Mouse (Mus musculus) cortical plate, adult 2 months (tissue): ENCODE data around the gene Nr1i3. TPM values are rescaled to one million over a fixed set of nuclear protein-coding genes. Genes with fewer than 3 reads are reported as not detected.

Source experiments
- H3K27ac ChIP-seq: fragments of 200-500 bp; 2 replicates; pipeline ENCODE4 v1.5.1; 2012; ENCODE audit warnings: low read length, control low read depth, inconsistent platforms; ENCODE audit not compliant: insufficient read depth
- H3K4me1 ChIP-seq: fragments of 200-500 bp; 2 replicates; pipeline ENCODE4 v1.6.1; 2011; ENCODE audit warnings: low read length; ENCODE audit not compliant: control insufficient read depth, insufficient read depth
- H3K4me3 ChIP-seq: fragments of 200-500 bp; 2 replicates; pipeline ENCODE4 v1.5.1; 2011; ENCODE audit warnings: mild to moderate bottlenecking, low read length, control low read depth; ENCODE audit not compliant: insufficient read depth
- CTCF ChIP-seq: fragments of 200-500 bp; IDR thresholded peaks from 2 replicates; pipeline ENCODE4 v1.5.1; 2011; ENCODE audit warnings: mild to moderate bottlenecking, control low read depth, low read length; ENCODE audit not compliant: insufficient read depth; ENCODE audit errors: extremely low read depth
- POLR2A ChIP-seq: fragments of 200-500 bp; IDR thresholded peaks from 2 replicates; pipeline ENCODE4 v1.6.1; 2011; ENCODE audit warnings: mild to moderate bottlenecking, low read length, control low read depth; ENCODE audit not compliant: insufficient read depth; ENCODE audit errors: extremely low read depth
- polyA plus RNA-seq: library from polyadenylated mRNA; depleted of rRNA; stranded (reverse); fragments of >200 nt; gene quantifications from 2 replicates; pipeline ENCODE4 v1.2.3, GENCODE M21; 2012; rRNA removed

The Nr1i3 gene
- 0.11 and 0.15 TPM in 2 replicates for polyA plus RNA-seq

- Histone ChIP-seq H3K4me3 (no peak within 1 kb of the TSS), H3K27ac (no peak within 1 kb of the TSS), H3K4me1 (no peaks in the 10 kb centered on the region)
- TF ChIP-seq POLR2A (no peak), CTCF (no peak)
Measured at GRCm38 (mm10) chr1:171213801-171214496, at the start of gene Nr1i3. Nr1i3 (plus strand) TSS chr1:171213970.

GRCm38 (mm10) chr1:171164258-171164657 is 49.5 kb upstream of the Nr1i3 start:
- no peaks in the 10 kb centered on the region for H3K4me1 ChIP-seq
- TF ChIP-seq POLR2A (no peak), CTCF (peak; percentile 21; the same call in 1 of the 2 replicates)
- H3K27ac ChIP-seq = no peak overlapping the region
- no peak overlapping the region for H3K4me3 ChIP-seq

- H3K27ac ChIP-seq = no peak overlapping the region
- no peak for TF ChIP-seq POLR2A
- TF ChIP-seq CTCF = no peak
Measured at GRCm38 (mm10) chr1:171165629-171166345, 48.0 kb upstream of the Nr1i3 start.

GRCm38 (mm10) chr1:171168906-171169305 is 44.9 kb upstream of the Nr1i3 start:
- no peak for TF ChIP-seq CTCF
- TF ChIP-seq POLR2A = no peak
- H3K4me1 ChIP-seq = no peaks in the 10 kb centered on the region
- no peak overlapping the region for H3K4me3 ChIP-seq
- H3K27ac ChIP-seq = no peak overlapping the region

More at GRCm38 (mm10) chr1:171165629-171166345, 48.0 kb upstream of the Nr1i3 start:
- H3K4me1 ChIP-seq = no peaks in the 10 kb centered on the region
- H3K4me3 ChIP-seq = no peak overlapping the region

GRCm38 (mm10) chr1:171169913-171170312 is 43.9 kb upstream of the Nr1i3 start:
- TF ChIP-seq CTCF (no peak), POLR2A (no peak)
- Histone ChIP-seq H3K4me1 (no peaks in the 10 kb centered on the region), H3K27ac (peak overlapping the region; percentile 56; the same call in 1 of the 2 replicates), H3K4me3 (no peak overlapping the region)

GRCm38 (mm10) chr1:171171138-171171537 is 42.6 kb upstream of the Nr1i3 start:
- Histone ChIP-seq H3K27ac (peak overlapping the region; percentile 86; the same call in 1 of the 2 replicates), H3K4me3 (no peak overlapping the region)
- TF ChIP-seq POLR2A = no peak
- TF ChIP-seq CTCF = no peak

GRCm38 (mm10) chr1:171172779-171173178 is 41.0 kb upstream of the Nr1i3 start:
- Histone ChIP-seq H3K4me1 (no peaks in the 10 kb centered on the region), H3K27ac (no peak overlapping the region; the same call in 1 of the 2 replicates), H3K4me3 (no peak overlapping the region)
- TF ChIP-seq CTCF (no peak), POLR2A (no peak)

More at GRCm38 (mm10) chr1:171171138-171171537, 42.6 kb upstream of the Nr1i3 start:
- H3K4me1 ChIP-seq = no peaks in the 10 kb centered on the region

- no peaks in the 10 kb centered on the region for H3K4me1 ChIP-seq
- no peak overlapping the region for H3K27ac ChIP-seq
- TF ChIP-seq CTCF (no peak), POLR2A (no peak)
Measured at GRCm38 (mm10) chr1:171179487-171180171, 34.1 kb upstream of the Nr1i3 start.

GRCm38 (mm10) chr1:171183025-171183424 is 30.7 kb upstream of the Nr1i3 start:
- no peak overlapping the region for H3K4me3 ChIP-seq
- H3K27ac ChIP-seq = no peak overlapping the region
- no peak for TF ChIP-seq CTCF
- no peak for TF ChIP-seq POLR2A
- no peaks in the 10 kb centered on the region for H3K4me1 ChIP-seq

More at GRCm38 (mm10) chr1:171179487-171180171, 34.1 kb upstream of the Nr1i3 start:
- no peak overlapping the region for H3K4me3 ChIP-seq

GRCm38 (mm10) chr1:171183620-171184019 is 30.1 kb upstream of the Nr1i3 start:
- no peak overlapping the region for H3K4me3 ChIP-seq
- 0 out of 2 replicates have a peak overlapping the region, but pooled peaks have one; percentile 77 for H3K27ac ChIP-seq
- no peaks in the 10 kb centered on the region for H3K4me1 ChIP-seq
- no peak for TF ChIP-seq CTCF
- TF ChIP-seq POLR2A = no peak
